Mouse (Mus musculus): ENCODE data around the gene Prap1.

Gene Prap1

DNA sequence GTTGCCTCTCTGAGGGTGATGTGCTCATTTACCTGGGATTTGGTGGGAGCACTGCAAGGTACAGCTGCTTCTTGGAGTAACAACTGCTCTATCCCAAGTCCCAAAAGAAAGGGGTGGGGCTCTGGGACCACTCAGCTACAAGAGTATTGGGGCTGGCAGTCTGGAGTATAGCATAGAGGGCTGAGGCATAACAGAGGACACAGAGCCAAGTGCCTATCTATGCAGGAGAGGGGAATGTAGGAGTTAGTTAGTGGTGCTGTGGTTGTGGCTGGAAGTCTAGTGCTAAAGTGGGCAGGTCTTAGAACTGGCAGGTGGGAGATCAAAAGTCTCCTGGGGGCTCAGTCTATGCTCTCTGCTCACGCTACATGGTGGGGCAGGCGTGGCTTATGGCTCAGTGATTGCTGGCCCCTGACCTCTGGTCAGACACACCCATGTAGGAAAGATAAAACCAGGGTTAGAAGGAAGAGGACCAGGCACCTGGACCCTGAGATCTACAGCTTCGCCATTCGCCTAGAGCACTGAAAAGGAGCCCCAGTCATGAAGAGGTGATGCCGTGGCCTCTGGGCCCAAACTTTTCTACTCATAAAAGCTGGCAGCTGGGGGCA, at the start of gene Prap1:
TSS of gene Prap1 (plus strand) at position 472 of the 605 bp plus-strand sequence.
- DNase-seq (ENCODE audit: low read depth) = no peak

DNA sequence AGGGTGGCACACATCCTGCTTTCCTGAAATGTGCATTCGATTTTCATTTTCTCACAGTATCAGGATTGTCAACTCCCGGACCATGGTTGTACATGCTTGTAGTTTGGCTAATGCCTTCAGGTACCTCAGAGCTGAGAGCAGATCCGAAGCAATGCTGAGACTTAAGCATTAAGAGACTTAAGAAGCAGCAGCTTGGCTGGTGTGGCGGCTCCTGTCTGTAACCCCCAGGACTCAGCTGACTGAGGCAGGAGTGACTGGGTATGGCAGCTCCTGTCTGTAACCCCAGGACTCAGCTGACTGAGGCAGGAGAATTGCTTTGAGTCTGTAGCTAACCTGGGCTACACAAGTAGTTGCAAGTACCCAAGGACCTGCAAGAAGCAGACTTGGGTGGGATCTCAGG, 47.6 kb upstream of the Prap1 start:
- no peak for DNase-seq (ENCODE audit: low read depth)

DNA sequence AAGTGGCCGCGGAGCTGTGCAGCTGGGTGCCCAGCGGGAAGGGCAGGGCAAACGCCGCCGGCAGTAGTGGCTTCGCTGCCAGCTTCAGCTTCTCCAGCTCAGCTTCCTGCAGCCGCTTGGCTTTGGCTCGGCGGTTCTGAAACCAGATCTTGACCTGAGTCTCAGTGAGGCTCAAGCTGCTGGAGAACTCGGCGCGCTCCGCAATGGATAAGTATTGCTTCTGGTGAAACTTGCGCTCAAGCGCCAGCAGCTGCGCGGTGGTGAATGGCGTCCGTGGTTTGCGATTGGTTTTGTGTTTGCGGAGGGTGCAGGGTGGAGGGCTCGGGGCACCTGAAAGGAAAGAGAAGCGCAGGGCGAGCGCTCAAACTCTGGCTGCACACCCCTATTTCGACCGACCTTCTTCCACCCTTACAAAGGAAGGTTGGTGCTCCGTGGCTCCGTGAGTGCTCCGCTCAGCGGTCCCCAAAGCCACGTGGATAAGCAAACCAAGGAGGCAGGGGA, 45.3 kb upstream of the Prap1 start:
- DNase-seq (ENCODE audit: low read depth) = no peak

DNA sequence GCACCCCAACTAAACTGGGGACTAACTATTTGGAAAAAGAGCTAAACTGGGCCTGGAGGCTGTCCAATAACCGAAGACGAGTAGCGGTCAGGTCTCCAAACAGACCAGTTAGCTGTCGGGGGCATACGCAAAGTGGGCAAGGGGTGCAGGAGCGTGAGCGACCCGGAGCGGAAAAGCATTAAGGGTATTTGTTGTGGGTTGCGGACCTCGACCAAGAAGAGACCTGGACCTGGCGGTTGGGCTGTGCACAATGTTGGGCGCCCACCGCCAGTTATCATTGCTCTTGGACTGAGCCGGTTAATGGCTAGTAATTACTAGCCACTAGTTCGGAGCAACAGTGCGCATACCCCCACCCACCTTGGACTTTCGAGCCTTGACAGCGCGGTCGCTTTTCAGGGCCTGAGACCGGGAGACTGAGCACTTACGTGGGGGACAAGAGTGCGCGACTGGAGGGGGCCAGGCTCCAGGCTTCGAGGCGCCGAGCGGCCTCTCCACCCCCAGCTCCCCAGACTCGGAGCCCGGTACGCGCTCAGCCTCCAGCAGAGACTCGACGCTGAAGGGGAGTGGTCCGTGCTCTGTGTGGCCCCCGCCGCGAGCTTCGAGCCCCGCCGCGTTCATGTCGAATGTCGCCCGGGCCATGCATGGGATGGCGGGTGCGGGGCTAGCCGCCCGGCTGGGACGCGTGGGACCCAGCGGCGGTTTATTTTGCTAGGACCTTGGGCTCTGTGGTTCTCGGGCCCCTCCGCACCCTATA, 44.7 kb upstream of the Prap1 start, which contains the start of gene Msx3:
TSS of gene Msx3 (minus strand) at position 729 of the 754 bp plus-strand sequence.
- DNase-seq (ENCODE audit: low read depth) = no peak

DNA sequence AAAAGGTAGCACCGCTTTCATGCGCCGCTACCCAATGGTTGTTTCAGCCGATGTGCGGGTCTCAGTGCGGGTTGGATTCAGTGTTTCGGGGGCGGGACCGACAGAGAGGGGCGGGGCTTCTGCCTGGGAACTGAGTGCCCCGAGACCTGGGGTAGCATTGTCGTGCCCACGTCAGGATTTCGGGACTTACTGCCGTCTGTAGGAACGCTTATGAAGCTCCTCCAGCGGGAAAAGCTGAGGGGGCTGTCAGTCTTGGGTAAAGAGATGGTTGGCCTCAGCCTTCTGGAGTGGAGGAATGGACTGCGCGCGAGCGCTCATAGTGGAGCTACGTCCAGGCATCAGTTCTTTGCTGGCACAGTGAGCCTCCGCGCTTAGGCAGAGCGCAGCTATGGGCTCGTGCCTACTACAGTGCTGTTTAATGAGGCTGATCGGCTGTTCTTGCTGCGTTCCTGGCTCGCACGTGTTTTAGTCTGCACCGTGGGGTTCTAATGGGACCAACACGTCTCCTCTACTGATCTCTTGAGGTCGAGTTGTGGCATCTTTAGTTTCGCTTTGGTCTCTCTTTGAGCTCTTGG, 44.0 kb upstream of the Prap1 start:
- DNase-seq (ENCODE audit: low read depth) = no peak

DNA sequence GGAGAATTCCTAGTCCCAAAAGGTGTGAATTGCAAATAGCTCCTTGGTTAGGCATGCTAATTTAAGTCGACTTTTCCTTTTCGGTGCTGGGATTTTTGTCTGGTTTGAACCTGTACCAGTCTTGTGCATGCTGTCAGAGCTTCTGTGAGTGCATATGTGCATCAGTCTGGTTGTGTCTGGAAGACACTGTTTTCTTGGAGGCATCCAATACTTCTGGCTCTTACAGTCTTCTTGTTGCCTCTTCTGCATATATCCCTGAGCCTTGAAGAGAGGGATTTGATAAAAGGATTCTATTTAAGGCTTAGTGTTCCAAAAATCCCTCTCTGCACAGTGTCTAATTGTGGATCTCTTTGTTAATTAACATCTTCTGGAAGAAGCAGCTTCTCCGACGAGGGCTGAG, 39.1 kb upstream of the Prap1 start:
- no peak for DNase-seq (ENCODE audit: low read depth)

DNA sequence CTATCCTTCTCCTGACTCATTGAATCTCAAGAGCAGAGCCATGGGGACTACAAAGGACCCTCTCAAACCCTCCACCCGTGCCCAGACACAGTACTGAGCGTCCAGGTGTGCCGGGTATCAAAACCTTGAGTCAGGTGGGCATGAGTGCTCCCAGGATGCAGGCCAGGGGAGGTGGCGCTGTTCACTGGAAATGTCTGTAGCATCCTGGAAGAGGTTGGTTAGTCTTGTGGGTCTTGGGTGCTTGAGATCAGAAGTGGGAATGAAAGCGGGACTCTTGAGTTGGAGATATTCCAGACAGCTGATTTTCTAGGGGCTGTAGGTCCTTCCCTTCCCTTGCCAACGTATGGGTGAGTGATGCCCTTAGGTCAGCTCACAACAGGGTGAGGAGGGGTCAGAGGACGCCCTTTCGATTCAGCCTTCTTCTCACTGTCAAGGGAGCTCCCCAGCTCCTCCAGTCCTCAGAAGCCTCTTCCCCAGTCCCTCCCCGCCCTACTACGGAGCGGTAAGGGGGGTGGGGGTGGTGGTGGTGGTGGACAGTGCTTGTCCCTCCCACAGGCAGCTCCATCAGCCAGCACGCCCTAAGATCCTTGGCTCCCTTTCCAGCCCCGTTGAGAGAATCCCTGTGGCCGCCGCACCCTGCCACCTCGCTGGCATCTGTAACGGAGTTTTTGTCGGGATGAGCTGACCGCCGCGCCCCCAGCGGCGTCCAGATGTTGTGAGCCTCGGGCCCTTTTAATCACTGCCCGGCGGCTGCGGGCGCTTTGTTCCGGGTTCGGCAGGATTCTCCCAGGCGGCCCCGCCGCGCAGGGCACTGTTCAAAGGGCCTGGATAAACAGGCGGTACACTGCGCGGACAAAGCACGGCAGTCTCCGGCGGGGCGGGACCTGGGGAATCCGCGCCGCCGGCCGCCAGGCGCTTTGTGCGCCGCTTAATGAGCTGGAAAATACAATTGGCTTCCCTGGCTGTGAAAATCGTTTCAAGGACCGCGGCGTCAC, 35.5 kb upstream of the Prap1 start:
- DNase-seq (ENCODE audit: low read depth) = no peak

DNA sequence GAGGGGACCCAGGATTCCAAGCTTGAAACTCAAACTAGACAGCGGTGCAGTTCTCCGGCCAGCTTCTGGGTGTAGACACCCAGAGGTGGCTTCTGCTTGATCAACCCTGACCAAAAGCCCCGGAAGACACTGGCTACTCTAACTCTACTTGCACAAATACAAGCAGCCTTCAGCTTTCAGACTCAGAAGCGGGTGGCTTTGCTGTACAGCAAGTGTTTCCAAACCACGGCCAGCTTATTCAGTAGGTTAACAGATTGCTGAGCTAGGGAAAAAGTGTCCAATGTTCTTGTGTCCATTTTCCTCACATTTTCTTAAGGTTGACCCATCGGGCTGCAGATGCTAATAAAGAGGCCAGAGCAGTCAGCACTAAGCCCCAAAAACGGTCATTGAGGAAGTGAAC, 34.7 kb upstream of the Prap1 start:
- no peak for DNase-seq (ENCODE audit: low read depth)

DNA sequence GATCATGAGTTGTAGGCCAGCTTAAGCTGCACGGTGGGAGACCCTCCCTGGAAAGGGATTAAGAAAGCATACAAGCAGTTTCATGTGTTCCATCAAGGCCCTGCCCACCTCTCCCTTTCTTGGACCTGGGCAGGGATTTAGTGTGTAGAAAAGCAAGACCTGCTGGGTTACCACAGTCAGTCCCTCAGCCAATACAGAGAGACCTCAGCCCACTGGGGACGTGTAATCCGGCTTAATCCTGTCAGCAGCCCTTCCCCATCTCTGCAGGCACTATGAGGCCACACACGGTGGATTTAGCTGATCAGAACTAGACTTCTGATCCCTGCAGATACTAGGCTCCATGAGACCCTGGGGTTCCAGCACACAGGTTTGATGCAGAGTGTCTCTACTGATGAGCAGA, 33.6 kb upstream of the Prap1 start:
- no peak for DNase-seq (ENCODE audit: low read depth)

DNA sequence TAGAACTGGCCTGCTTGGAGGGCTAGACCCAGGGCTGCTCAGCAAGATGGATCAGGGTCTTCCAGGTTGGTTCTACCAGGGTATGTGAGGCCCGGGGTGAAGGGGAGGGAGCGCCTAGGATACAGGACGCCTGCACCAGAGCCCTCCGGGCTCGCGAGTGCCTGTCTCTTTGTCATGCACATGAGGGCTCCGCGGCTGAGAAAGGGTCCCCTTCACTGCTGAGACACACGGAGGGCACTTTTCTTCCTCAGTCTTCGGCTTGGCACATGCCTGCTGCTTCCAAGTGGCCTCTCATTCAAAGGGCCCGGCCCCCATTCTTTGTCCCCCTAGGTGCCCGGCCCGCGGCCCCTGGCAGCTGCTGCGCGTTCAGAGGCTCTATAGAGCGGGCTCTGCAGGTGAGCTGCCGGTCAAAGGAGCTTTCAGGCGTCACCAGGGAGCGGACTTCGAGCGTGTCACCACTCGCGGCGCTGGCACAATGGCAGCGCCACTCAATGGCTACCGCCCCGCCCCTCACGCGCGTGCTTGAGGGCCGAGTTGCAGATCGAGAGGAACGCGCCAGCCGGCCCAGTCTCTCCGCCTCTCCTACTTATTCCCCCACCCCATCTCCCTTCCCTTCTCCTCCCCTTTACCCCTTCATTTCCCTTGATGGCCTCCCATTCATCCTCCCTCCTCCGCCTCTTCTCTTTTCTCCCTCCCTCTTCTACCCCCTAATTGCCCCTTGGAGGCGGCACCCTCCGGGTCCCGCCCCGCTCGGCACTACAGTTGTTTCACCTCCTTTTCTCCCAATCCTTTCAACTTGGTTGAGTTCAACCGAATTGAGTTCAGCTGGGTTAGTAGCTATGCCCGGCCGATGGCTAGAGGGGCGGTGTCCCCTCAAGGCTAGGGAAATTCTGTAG, 32.0 kb upstream of the Prap1 start:
- DNase-seq (ENCODE audit: low read depth) = no peak

DNA sequence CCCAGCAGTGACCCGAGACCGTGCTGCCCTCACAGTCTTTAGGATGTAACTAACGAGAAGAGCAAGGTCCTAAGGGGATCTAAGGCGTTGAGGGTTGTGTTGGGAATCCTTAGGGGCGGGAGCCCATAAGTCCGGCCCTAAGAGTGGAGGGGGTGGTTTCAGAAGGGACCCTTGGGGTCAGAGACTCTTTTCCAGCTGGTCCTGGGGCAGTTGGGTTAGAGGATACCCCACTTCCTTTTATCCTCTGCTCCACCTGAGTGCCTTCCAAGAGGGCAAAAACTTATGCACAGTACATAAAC, 31.4 kb upstream of the Prap1 start:
- DNase-seq (ENCODE audit: low read depth) = no peak

DNA sequence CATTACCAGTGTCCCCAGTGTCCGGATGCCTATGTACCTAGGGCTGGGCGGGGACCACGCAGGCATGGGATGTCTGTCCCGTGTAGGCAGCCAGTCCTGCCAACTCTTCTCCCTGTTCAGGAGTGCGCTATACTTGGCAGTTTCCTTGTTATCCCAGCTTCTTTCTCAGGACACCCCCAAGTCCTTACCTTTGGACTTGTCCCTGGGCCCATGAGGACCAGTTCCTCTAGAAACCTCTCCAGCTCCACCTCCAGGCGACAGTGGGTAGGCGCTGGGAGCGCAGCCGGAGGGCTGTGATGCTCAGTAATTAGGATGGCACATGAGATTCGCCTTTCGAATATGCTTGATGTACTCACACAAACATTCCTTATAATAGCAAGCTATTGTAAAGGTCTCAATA, 30.9 kb upstream of the Prap1 start:
- DNase-seq (ENCODE audit: low read depth) = peak; percentile 35

DNA sequence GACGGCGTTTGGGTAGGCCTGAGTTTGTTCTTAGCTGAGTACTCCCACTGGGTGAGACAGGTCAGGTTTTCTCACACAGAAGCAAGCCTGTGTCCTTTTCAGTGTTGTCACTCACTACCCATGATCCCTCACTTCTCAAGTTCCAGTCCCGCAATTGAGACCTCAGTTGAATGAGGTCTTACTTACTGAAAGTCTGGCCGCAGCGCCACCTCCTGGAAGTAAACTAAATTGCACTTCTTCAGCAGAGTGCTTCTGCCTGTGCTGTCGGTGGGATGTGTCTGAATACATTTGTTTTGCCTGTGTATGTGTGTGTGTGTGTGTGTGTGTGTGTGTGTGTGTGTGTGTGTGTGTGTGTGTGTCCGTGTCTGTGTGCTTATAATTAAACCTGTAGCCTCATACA, 30.1 kb upstream of the Prap1 start:
- peak; percentile 81 for DNase-seq (ENCODE audit: low read depth)

DNA sequence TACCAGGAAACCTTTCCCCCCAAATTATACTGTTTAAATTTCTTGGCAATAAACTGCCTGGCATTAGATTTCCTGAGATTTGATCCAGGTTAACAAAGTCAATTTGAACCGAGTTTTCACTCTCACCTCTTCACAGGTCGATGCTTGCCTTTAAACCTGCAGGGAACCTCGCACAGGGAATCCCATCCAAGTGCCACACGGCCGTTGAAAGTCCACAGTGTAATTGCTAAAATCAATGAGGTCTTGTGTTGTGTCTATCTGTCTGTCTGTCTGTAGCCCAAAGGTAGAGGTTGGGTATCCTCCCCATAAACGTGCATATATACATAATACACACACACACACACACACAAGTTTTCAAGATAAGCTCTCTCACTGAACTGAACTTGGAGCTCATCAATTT, 25.8 kb upstream of the Prap1 start:
- DNase-seq (ENCODE audit: low read depth) = no peak

DNA sequence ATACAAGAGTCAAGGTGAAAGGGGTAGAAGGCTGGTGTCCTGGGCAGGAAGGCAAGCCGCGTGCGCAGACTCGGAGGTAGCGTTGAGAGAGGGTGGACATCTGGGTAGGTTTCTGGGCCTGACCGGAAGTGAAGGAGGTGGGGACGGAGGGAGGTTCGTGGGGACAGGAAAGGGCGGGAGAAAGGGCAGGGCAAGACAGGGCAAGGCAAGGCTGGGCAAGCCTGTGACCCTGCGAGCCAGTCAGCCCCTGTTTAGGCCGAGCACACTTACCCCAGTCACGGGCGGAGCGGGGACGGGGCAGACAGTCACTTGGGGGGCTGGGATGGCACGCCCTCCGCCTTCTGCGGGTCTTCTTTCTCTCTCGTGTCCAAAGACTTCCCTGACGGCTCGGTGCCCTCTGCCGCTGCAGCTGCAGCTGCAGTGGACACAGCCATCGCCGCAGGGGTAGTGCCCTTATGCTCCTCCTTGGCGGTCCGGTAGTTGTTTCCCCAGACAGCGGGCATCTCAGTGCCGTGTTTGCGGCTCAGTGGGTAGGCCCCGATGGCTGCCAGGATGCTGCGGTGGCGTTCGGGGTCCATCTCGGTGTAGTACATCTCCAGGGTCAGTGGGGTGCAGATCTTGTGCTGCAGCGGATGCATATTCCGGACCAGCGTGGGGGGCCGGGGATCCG, 23.0 kb upstream of the Prap1 start:
- peak; percentile 63 for DNase-seq (ENCODE audit: low read depth)

DNA sequence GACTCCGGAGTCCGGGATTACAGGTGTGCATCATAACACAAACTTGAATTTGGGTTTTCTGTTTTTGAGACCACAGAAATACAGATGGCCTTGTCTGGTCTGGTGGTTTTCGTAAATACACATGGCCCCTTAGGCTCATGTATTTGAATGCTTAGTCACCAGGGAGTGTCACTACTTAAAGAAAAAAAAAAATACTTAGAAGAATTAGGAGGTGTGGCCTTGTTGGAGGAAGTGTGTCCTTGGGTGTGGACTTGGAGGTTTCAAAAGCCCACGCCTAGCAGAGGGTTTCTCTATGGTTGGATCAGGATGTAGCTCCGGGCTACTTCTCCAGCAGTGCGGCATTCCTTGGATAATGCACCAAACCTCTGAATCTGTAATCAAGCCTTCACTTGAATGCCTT, 15.5 kb upstream of the Prap1 start:
- peak; percentile 85 for DNase-seq (ENCODE audit: low read depth)

DNA sequence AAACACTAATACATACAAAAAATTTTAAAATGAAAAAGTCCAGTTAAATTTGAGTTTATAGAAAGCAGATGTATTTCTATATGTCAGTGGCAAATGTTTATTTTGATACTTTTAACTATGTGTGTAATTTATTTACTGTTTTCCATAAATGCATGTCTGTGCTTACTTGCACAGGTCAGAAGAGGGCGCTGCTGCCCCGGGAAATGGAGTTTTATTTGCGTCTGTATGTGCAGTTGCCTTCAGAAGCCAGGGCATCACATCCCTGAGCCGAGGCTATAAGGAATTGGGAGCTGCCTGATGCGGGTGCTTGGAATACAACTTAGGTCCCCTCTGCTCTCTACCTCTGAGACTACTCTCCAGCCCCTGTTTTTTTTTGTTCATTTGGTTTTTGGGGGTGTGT, 14.5 kb upstream of the Prap1 start:
- peak; percentile 88 for DNase-seq (ENCODE audit: low read depth)

DNA sequence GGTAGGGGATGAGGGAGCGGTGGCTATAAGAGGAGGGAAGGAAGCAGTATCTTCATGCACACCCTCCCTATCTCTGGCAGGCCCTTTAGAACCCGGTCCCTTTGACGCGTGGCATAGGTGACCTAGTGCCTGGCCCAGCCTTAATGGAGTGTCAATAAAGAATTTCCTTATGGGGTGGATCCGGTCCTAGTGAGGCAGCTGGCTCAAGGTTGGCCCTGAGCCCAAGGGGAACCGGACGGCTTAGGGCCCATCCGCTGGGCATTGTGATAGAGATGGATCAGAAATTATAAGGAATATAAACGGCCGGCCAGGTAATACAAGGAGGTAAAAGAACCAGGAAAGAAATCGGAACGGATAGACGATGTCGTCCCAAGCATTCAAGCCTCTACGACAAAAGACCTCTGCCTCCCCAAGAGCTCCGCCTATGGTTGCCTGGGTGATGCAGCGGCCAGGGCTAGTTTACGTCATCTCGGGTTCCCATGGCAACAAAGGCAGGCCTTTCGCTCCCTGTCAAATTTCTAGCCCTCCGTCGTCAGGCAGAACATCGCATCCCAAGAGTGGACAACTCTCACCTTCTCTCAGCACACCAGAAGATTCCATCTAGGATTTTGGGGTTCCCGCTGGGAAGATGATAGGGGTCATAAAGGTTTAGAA, 12.6 kb upstream of the Prap1 start:
- no peak for DNase-seq (ENCODE audit: low read depth)

DNA sequence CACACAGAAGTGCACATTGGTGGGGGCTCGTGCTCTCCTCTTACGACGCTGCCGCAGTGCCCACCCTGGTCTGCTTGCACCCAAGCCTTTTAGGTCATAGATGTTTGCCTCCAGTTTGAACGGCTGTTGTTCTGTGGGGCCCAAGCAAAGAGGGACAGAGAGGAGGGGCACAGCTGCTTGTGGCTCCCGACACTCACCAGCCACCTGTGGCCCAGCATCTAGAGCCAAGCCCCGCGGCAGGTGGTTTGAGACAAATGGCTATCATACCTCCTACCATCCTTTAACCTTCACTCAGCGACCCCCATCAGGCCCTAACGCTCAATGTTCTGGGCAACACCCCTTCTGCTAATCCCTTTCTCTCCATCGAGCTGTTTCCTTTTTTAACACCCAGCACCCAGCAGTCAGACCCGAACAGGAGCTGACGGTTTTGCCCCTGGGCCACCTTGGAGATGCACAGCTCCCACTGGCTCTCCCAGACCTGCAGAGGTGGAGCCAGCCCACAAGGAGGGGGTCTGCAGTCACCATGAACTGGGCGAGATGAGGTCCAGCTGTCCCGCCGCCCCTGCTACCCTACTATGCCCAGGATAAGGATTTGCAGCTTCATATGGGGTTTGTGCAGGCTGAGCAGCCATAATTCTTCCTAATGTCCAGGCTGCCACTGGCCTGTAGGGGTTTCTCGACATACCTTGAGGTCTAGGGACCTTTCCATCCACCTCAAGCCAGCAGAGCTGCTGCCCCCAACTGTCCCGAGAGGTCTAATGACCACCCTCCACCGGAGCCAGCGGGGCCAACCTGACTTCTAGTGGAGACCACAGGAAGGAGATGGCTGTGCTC, 11.6 kb upstream of the Prap1 start:
- DNase-seq (ENCODE audit: low read depth) = no peak
